Mouse (Mus musculus): ENCODE measurements around the gene Rora.

Rora gene

GRCm38 (mm10) chr9:69376982-69377653 is 723.5 kb downstream of the Rora start:
- no peak for DNase-seq

GRCm38 (mm10) chr9:69377654-69378045 is 724.1 kb downstream of the Rora start:
- DNase-seq, result no peak

GRCm38 (mm10) chr9:69380546-69380945 is 727.0 kb downstream of the Rora start:
- no peak for DNase-seq

- no peak for DNase-seq
These were observed 728.2 kb downstream of the Rora start for GRCm38 (mm10) chr9:69381741-69382140.

- peak in 1 of 2 experiments; percentile 32 for DNase-seq
These were observed 730.9 kb downstream of the Rora start for GRCm38 (mm10) chr9:69384475-69384874.

GRCm38 (mm10) chr9:69384905-69385304 is 731.3 kb downstream of the Rora start:
- DNase-seq, result no peak

- no peak for DNase-seq
These were observed 733.7 kb downstream of the Rora start for GRCm38 (mm10) chr9:69387296-69387695.

GRCm38 (mm10) chr9:69390631-69391030 is 737.0 kb downstream of the Rora start:
- DNase-seq, result no peak

- DNase-seq, result no peak
These were observed 740.6 kb downstream of the Rora start for GRCm38 (mm10) chr9:69394234-69394633.

GRCm38 (mm10) chr9:69397432-69397759 is 743.8 kb downstream of the Rora start:
- DNase-seq, result no peak

GRCm38 (mm10) chr9:69397760-69398452 is 744.3 kb downstream of the Rora start, which contains the start of gene Ice2:
Ice2 (plus strand) TSS chr9:69397906.
- DNase-seq, result peak; percentile 82 to 83

GRCm38 (mm10) chr9:69398453-69398850 is 744.9 kb downstream of the Rora start:
- no peak for DNase-seq

- no peak for DNase-seq
These were observed 751.1 kb downstream of the Rora start for GRCm38 (mm10) chr9:69404671-69405070.

GRCm38 (mm10) chr9:69419476-69419875 is 765.9 kb downstream of the Rora start:
- DNase-seq, result no peak

GRCm38 (mm10) chr9:69430531-69430930 is 776.9 kb downstream of the Rora start:
- DNase-seq, result no peak

- peak in 1 of 2 experiments; percentile 47 for DNase-seq
These were observed 778.4 kb downstream of the Rora start for GRCm38 (mm10) chr9:69431863-69432555.

GRCm38 (mm10) chr9:69435194-69435593 is 781.6 kb downstream of the Rora start:
- no peak for DNase-seq

- DNase-seq, result no peak
These were observed 782.1 kb downstream of the Rora start for GRCm38 (mm10) chr9:69435662-69436061.
